Comparison of ENCODE assay signal across 22 mouse cellular contexts in the genomic region with DNA sequence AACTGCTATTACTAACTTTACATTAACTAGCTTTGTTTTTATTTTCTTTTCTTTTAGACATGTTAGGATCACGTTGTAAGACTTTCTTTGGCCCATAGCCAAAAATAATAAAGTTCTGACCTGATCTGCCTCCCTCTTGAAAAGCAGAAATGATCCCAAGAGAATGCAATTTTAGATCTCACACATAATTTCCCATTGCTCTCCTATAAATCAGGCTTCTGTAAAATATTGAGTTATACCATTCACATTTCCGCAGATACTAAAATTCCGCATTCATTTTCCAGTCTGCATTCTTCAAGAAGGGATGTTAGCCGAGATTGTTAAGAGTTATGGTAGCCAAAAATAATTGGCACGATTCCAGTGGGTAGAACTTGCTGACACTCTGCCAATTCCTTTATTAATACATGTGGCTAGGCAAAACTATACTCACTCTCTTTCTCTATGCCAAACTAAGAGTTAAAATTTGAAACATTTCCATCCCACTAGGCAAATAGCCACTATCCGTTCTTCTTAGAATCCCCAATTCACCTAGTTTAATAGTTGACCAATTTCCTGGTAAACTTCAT.
A peak's percentile ranks its signal among the peaks of the same experiment; 100 is the strongest.
DNase-seq lines count a peak whose midpoint lies in the region; ATAC-seq and TF ChIP-seq lines count a peak whose summit lies in the region.
"Had no signal": no experiment of that assay in that cellular context is flagged by ENCODE, and none has a peak within 500 bp of the region (broad histone marks: within the 10 kb centered on the region; RNA-seq: fewer than 3 reads in every experiment).

No protein-coding gene starts in this region.

- 0 out of 2 replicates have a peak, but pooled peaks have one; percentile 10 for ATAC-seq in forebrain, embryonic 13.5 days
- ATAC-seq in forebrain, embryonic 12.5 days (ENCODE audit: low FRiP score), result no peak
- ATAC-seq in kidney, postnatal 0 days (replicated peaks; ENCODE audit: low FRiP score, low read depth), result no peak
- ATAC-seq: activated CD4-positive, CD25-positive, alpha-beta regulatory T cell, adult 4 months; hindbrain, embryonic 16.5 days; intestine, embryonic 16.5 days; midbrain, embryonic 15.5 days had no signal

- no peaks in the 10 kb centered on the region for H3K4me1 ChIP-seq in forebrain, embryonic 13.5 days
- no peaks in the 10 kb centered on the region for H3K4me1 ChIP-seq in forebrain, embryonic 12.5 days
- H3K4me1 ChIP-seq in kidney, postnatal 0 days (replicated peaks; ENCODE audit: insufficient read depth, low read length), result no peaks in the 10 kb centered on the region
- H3K4me1 ChIP-seq: heart, embryonic 10.5 days; midbrain, embryonic 15.5 days had no signal

- no peak for TF ChIP-seq CTCF in kidney, postnatal 0 days (IDR thresholded peaks at IDR 0.05; ENCODE audit: low read depth)

- H3K9me3 ChIP-seq in forebrain, embryonic 13.5 days (replicated peaks), result no peaks in the 10 kb centered on the region
- H3K9me3 ChIP-seq in forebrain, embryonic 12.5 days, result no peaks in the 10 kb centered on the region
- H3K9me3 ChIP-seq in kidney, postnatal 0 days (replicated peaks; ENCODE audit: low read length), result no peaks in the 10 kb centered on the region
- H3K9me3 ChIP-seq: heart, embryonic 10.5 days; midbrain, embryonic 15.5 days had no signal

- DNase-seq in kidney, postnatal 0 days (ENCODE audit: low spot score), result peak; percentile 50
- no peak for DNase-seq in kidney, postnatal 4 days
- DNase-seq in 3T3-L1 (ENCODE audit: low read depth, low spot score), result peak; percentile 37
- DNase-seq in adipocyte (ENCODE audit: low spot score), result peak; percentile 56
- no peak for DNase-seq in left cerebral cortex, adult 8-10 months (ENCODE audit: low spot score in 2 of 2)
- no peak for DNase-seq in left cerebral cortex, adult 18-20 months (ENCODE audit: low spot score in 2 of 2)
- DNase-seq: adrenal gland, postnatal 10 days; cerebellum, adult 2 months; gastrocnemius, postnatal 10 days; kidney, adult 9 months; lung, postnatal 4 days; right cerebral cortex, adult 18-20 months; right cerebral cortex, postnatal 4 days; thymus, postnatal 25 days had no signal

- WGBS in forebrain, embryonic 13.5 days, result 79% methylated on average over 6 of the region's 6 CpGs
- WGBS in forebrain, embryonic 12.5 days, result 84% methylated on average over 6 of the region's 6 CpGs
- 36% methylated on average over 6 of the region's 6 CpGs for WGBS in kidney, postnatal 0 days

- no peak overlapping the region for H3K9ac ChIP-seq in forebrain, embryonic 13.5 days
- no peak overlapping the region for H3K9ac ChIP-seq in forebrain, embryonic 12.5 days
- no peak overlapping the region for H3K9ac ChIP-seq in kidney, postnatal 0 days (ENCODE audit: low read depth, low read length)
- H3K9ac ChIP-seq: midbrain, embryonic 15.5 days had no signal

- H3K4me3 ChIP-seq in forebrain, embryonic 13.5 days, result no peak overlapping the region
- H3K4me3 ChIP-seq in forebrain, embryonic 12.5 days (replicated peaks), result no peak overlapping the region
- H3K4me3 ChIP-seq in kidney, postnatal 0 days (replicated peaks; ENCODE audit: low read depth, low read length), result no peak overlapping the region
- H3K4me3 ChIP-seq: heart, embryonic 10.5 days; midbrain, embryonic 15.5 days; myocyte had no signal

- no peaks in the 10 kb centered on the region for H3K36me3 ChIP-seq in forebrain, embryonic 13.5 days (ENCODE audit: poor library complexity, severe bottlenecking)
- H3K36me3 ChIP-seq in forebrain, embryonic 12.5 days (replicated peaks), result no peaks in the 10 kb centered on the region
- no peaks in the 10 kb centered on the region for H3K36me3 ChIP-seq in kidney, postnatal 0 days (ENCODE audit: insufficient read depth, low read length)
- H3K36me3 ChIP-seq: heart, embryonic 10.5 days; midbrain, embryonic 15.5 days had no signal

- H3K27ac ChIP-seq in forebrain, embryonic 13.5 days, result no peak overlapping the region
- no peak overlapping the region for H3K27ac ChIP-seq in forebrain, embryonic 12.5 days
- H3K27ac ChIP-seq in kidney, postnatal 0 days, result no peak overlapping the region
- H3K27ac ChIP-seq: heart, embryonic 10.5 days; midbrain, embryonic 15.5 days had no signal

- H3K27me3 ChIP-seq in forebrain, embryonic 13.5 days, result no peaks in the 10 kb centered on the region
- H3K27me3 ChIP-seq in forebrain, embryonic 12.5 days, result no peaks in the 10 kb centered on the region
- H3K27me3 ChIP-seq in kidney, postnatal 0 days (ENCODE audit: insufficient read depth, low read length), result no peaks in the 10 kb centered on the region
- H3K27me3 ChIP-seq: midbrain, embryonic 15.5 days had no signal

- H3K4me2 ChIP-seq in forebrain, embryonic 13.5 days, result no peak overlapping the region
- no peak overlapping the region for H3K4me2 ChIP-seq in forebrain, embryonic 12.5 days
- no peak overlapping the region for H3K4me2 ChIP-seq in kidney, postnatal 0 days (ENCODE audit: low read length)
- H3K4me2 ChIP-seq: midbrain, embryonic 15.5 days had no signal

Comparison
In these comparisons a context has a peak if more than half of its experiments do, and no peak if none do; other contexts are left out.
1. DNase-seq: peak in kidney, postnatal 0 days (single experiment), 3T3-L1 (single experiment) and adipocyte (single experiment); none in kidney, postnatal 4 days (0 of 2), left cerebral cortex, adult 8-10 months (0 of 2) and left cerebral cortex, adult 18-20 months (0 of 2).